Mouse (Mus musculus): ENCODE measurements at regions not wholly inside any gene's neighbourhood (a gene's known extent, or its start where the extent isn't known, plus 50 kb on each side); places are given as distances from the start of the nearest gene placed in this dataset.

- no peak for DNase-seq
Measured at GRCm38 (mm10) chr2:117825088-117825487, 286.6 kb upstream of the Thbs1 start.

- DNase-seq: no peak
Measured at GRCm38 (mm10) chr2:117827278-117827677, 284.4 kb upstream of the Thbs1 start.

DNA sequence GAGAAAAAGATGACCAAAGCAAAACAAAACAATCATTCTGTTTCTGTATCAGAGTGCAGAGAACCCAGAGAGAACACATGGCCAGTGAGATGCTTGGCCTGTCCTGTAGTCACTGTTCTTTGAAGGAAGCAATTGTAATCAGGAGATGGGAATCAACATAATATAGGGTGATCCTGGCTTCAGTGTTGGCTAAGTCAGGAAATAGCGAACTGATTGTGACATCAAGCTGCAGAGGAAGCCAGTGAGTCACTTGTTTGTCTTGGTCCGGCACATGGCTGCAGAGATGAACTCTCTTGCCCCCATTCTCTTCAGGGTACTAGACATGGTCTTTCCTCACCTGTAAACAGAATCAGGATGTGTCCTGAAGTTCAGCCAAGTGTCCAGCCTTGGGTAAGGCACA is 273.3 kb upstream of the Thbs1 start:
- peak; percentile 27 to 68 for DNase-seq

DNA sequence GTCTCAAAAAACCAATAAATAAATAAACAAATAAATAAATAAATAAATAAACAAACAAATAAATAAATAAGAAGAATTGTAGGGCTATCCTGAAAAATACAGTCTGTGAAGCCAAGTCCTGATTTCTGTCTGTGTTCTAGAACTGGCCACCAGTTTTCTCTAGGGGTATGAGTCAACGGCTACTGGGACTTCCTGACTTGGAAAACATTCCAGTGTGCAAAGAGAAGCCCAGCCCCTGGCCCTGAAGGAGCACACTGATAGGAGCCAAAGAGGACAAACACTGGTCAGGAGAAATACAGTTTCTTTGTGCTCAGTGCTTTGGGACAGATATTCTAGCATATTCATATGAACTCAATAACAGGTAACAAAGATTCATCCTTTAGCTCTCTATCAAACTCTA is 271.3 kb upstream of the Thbs1 start:
- DNase-seq: no peak

GRCm38 (mm10) chr2:117842309-117842986 is 269.2 kb upstream of the Thbs1 start:
- no peak for DNase-seq

GRCm38 (mm10) chr2:117852442-117852841 is 259.2 kb upstream of the Thbs1 start:
- DNase-seq: no peak

GRCm38 (mm10) chr2:117862301-117862700 is 249.4 kb upstream of the Thbs1 start:
- DNase-seq: no peak

GRCm38 (mm10) chr2:117865119-117865518 is 246.6 kb upstream of the Thbs1 start:
- DNase-seq: no peak

DNA sequence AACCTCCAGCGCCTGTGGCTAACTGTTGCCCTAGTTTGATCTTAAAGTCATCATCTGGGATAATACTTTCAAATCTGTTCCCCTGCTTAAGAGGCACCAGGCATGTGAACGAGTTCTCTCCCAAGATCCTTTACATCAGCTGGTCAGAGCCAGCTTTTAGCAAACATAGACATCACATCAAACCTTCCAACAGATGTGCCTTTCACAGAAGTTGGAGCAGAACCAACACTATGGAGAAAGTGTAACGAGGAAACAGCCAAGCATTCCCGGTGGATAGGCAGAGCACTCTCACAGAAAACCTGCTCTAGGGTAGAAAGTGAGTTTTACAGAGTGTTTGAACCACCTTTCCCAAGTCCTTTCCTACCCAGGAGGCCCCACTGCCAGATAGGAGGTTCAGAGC is 244.7 kb upstream of the Thbs1 start:
- no peak for DNase-seq

DNA sequence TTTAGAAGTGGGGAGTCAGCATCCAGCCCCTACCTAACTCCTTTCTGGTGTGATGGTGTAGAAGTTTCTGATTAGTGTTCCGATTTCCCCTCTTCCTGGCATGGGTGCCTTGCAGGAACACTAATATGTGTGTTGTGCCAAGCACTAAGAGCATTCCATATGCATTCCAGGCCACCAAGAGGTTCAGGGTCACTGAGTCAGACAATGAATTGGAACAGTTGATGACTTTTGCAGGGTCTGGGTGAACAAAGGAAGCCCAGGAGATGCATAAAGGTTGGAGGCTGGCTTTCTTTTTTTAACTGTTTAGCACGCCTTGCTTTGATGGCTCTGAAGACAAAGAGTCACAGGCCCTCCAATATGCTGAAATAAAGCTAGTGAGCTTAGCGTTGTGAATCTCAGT is 244.3 kb upstream of the Thbs1 start:
- DNase-seq: peak in 1 of 2 experiments; percentile 9

DNA sequence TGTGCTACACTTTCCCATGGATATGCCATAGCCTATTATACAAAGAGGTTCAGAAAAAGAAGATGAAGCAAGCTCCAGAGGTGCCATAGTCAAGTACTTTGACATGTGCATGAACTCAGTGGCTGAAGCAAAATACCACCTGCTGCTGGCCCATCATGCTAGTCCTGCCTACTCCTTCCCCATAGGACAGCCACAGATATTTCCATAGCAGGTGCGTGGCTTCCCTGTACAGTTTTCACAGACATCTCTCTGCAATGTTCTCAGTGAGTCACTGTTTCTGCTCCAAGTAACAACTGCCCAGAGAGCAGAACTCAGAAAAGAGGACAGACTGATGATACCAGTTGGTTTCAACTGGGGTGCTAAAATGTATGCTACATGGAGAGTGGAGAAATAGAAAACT is 242.8 kb upstream of the Thbs1 start:
- no peak for DNase-seq

DNA sequence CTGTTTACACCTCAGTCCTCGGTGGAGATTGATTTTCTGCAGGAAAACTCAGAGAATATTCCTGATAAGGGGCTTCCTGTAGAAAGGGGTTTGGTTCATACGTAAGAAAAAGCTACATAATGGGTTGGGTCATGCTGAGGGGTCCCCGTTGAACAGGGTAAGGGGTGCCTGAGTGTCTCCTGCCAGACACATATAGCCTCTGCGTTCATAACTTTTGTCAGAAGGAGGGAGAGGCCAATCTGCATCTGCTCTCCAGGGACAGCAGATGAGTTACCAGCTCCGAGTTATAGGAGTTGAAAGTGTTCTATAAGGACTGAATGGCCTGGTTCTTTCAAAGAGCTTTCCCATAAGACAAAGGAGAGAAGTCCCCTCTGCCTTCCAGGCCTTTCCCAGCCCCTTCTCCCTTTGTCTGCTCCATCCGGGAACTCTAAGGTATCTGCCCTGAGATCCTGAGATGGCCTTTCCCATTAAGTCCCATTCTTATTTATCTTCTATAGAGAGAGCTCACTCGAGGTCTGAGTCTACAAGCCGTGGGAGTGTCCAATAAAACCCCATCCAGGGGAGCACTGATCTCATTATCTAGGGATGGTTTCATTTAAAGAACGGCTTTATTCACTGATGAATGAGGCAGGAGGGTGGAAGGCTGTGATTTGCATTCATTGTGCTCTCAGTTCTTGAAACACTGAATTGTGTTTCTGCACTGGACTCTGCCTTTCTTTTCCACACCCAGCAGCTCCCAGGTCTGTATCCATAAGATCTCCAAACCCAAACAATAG is 240.0 kb upstream of the Thbs1 start:
- DNase-seq: no peak

GRCm38 (mm10) chr2:117877816-117878215 is 233.9 kb upstream of the Thbs1 start:
- DNase-seq: peak; percentile 27 to 65

- no peak for DNase-seq
Measured at GRCm38 (mm10) chr2:117882136-117882535, 229.5 kb upstream of the Thbs1 start.

DNA sequence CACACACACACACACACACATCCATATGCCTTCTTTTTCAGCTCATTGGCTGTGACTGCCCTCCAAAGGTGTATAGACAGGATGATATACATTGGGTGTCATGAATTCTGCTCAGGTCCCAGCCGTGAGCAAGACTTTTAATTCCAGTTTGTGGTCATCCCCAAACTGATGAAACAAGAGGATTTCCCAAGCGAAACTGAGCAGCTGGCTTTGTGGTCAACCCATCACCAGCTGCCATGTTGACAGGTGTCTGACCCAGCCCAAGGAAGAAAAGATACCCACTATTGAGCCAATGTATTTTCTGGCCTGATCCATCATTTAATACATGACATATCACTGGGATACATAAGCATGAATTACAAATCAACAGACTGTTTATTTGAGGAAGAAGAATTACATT is 228.8 kb upstream of the Thbs1 start:
- DNase-seq: no peak

- no peak for DNase-seq
Measured at GRCm38 (mm10) chr2:117886516-117886915, 225.2 kb upstream of the Thbs1 start.

- DNase-seq: no peak
Measured at GRCm38 (mm10) chr2:117901311-117901710, 210.4 kb upstream of the Thbs1 start.

- DNase-seq: no peak
Measured at GRCm38 (mm10) chr2:117902837-117903236, 208.8 kb upstream of the Thbs1 start.

- DNase-seq: peak in 1 of 2 experiments; percentile 2
Measured at GRCm38 (mm10) chr2:117903705-117904104, 208.0 kb upstream of the Thbs1 start.

- DNase-seq: no peak
Measured at GRCm38 (mm10) chr2:117906509-117906908, 205.2 kb upstream of the Thbs1 start.

- DNase-seq: no peak
Measured at GRCm38 (mm10) chr2:117910781-117911180, 200.9 kb upstream of the Thbs1 start.

DNA sequence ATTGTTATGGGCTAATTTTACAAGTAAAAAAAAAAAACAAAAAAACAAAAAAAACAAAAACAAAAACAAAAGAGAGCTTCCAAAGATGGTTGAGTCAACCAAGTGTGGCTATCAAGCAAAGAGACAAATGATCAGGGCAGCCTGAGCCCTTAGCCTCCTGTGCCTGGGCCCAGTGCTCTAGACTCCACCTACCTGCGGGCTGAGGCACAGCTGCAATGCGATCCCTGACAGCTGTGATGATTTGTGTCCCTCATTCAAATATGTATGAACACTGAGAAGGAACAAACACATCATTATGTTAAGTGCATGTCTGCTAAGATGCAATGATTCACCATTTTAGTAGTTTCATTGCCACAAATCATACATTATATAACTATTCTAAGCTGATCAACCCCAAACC is 199.0 kb upstream of the Thbs1 start:
- DNase-seq: no peak

DNA sequence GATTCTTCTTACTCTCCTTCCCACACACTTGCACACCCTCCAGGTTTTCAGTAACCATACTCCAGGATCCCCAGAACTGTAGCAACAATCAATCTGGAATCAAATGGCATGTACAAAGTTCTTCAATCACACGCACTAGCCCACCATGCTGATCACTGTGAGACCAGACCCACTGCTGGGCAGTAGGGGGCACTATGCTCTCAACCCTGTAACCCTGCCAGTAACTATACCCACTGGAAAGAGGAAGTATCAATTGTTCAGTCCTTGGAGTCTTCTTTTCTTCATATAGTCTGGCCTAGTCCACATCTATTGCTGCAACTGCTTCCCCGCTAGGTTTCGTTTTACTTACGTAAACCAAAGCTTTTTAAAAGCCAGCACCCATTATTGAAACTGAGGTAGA is 197.8 kb upstream of the Thbs1 start:
- peak in 1 of 2 experiments; percentile 3 for DNase-seq

- no peak for DNase-seq
Measured at GRCm38 (mm10) chr2:117915821-117916220, 195.9 kb upstream of the Thbs1 start.

All from lung, adult 18-20 months (tissue).